Mouse (Mus musculus) embryo, embryonic 11 days (tissue): Measurements from ENCODE around the gene 1700006A11Rik.
"Not testable (repeated sequence)": the region's sequence is repeated elsewhere in the genome, so short reads cannot be mapped to it uniquely, and the experiment has no call there.

Experiments used
- DNase-seq: peaks from one replicate; pipeline ENCODE4 v3.0.0-alpha.2; 2015

1700006A11Rik gene

GRCm38 (mm10) chr3:124425940-124426339 lies at the start of gene 1700006A11Rik:
TSS of gene 1700006A11Rik (minus strand) at chr3:124426040.
- no peak for DNase-seq

- not testable (repeated sequence) for DNase-seq
These were observed 48.5 kb upstream of the 1700006A11Rik start for GRCm38 (mm10) chr3:124474291-124474690.

- DNase-seq: no peak
These were observed 40.4 kb upstream of the 1700006A11Rik start for GRCm38 (mm10) chr3:124466102-124466730.

GRCm38 (mm10) chr3:124392201-124392600 lies 33.6 kb downstream of the 1700006A11Rik start:
- no peak for DNase-seq

- DNase-seq: no peak
These were observed 35.7 kb downstream of the 1700006A11Rik start for GRCm38 (mm10) chr3:124390101-124390500.

- DNase-seq: no peak
These were observed 36.2 kb downstream of the 1700006A11Rik start for GRCm38 (mm10) chr3:124389650-124390049.

GRCm38 (mm10) chr3:124385377-124385776 lies 40.5 kb downstream of the 1700006A11Rik start:
- DNase-seq: not testable (repeated sequence)

- DNase-seq: no peak
These were observed 53.8 kb downstream of the 1700006A11Rik start for GRCm38 (mm10) chr3:124372031-124372430.

GRCm38 (mm10) chr3:124357533-124357932 lies 68.3 kb downstream of the 1700006A11Rik start:
- no peak for DNase-seq
